Mouse (Mus musculus): ENCODE measurements around the gene Spata31d1b.
"Not testable (repeated sequence)": the region's sequence is repeated elsewhere in the genome, so short reads cannot be mapped to it uniquely, and the experiment has no call there.

Spata31d1b gene

GRCm38 (mm10) chr13:59711984-59712383 is at the start of gene Spata31d1b:
TSS of gene Spata31d1b (plus strand) at chr13:59712284.
- not testable (repeated sequence) for DNase-seq (ENCODE audit: low spot score)

GRCm38 (mm10) chr13:59663939-59664712 is 48.0 kb upstream of the Spata31d1b start:
- no peak for DNase-seq (ENCODE audit: low spot score)

DNA sequence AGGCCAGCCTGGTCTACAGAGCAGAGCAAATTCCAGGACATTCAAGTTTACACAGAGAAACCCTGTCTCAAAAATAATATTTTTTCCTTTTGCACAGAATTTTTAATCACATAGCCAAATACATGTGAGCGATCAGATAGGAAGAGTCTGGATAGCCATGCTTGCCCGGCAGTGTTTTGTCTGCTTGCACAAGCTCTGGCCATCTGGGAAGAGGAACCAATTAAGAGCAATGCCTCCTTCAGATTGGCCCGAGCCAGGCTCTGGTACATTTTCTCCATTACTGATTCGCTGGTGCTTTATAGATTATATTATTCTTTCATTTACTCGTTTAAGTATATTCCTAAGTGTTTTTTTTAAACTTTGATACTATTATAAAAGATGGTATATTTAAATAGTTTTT is 44.3 kb upstream of the Spata31d1b start:
- no peak for DNase-seq (ENCODE audit: low spot score)

DNA sequence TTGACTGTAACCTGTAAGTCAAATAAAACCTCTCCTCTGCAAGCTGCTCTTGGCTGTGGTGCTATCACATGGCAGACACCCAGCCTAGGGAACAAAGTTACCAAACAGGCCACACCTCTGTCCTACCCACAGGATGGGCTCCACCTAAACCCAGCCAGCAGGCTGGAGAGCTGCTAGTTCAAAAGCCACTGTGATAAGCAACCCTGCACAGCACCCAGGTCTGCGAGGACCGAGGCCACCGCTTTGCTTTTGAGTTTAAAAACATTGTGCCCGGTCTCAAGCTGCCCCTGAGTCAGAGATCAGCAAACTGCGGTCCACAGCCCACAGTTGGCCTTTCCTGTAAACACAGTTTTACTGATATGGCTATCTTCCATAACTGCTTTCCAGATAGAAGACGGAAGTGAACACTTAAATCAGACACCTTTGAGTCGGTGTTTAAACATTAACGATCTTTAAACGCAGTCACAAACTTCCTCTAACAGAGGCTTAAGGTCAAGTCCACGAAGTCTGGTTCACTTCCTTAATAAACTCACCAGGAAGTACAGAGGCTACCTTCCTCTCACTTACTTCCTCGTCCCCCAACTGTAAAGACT is 43.5 kb upstream of the Spata31d1b start:
- DNase-seq (ENCODE audit: low spot score): no peak

DNA sequence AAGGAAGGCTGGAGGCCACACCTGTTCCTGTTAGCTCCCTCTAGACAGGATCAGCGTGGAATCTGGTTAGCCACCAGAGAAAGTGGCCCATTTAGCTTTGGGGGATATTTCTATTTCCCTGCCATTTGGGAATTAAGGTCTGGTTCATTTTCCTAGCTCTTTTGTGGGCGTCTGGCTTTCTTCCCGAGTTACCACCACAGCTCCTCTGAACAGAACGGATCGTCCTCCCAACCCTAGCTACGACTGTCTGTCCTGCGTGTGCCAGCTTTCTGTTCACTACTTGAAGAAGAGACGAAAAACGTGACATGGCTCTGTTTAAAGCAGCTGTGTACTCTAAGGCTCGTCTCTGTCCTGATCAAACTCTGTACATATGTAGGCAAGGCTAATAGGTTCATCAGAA is 42.1 kb upstream of the Spata31d1b start:
- no peak for DNase-seq (ENCODE audit: low spot score)

DNA sequence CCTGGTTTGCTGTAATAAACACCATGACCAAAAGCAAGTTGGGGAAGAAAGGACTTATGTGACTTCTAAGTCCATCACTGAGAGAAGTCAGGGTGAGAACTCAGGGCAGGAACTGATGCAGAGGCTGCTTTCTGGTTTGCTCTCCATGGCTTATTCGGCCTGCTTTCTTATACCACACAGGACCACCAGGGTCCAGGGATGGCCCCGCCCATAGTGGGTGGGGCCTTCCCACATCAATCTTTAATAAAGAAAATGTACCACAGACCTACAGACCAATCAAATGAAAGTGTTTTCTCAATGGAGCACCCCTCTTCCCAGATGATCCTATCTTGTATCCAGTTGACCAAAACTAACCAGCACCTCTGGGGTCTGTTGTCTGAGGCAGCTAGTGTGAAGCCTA is 40.6 kb upstream of the Spata31d1b start:
- DNase-seq (ENCODE audit: low spot score): no peak

DNA sequence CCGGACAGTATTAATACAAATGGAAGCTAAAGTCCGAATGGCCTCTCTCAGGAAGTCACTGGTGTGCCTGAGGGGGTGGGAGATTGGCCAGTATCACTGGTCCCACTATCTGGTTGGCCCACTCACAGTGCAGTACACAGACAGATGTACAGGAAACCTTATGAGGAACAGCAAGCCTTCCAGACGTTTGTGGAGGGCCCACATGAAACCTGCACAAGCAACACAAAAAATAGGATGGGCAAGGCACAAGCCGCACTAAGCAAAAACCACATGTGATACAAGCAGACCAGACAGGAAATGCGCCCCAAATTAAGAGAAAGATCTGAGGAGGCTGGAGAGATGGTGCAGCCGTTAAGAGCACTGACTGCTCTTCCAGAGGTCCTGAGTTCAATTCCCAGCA is 39.8 kb upstream of the Spata31d1b start:
- DNase-seq (ENCODE audit: low spot score): no peak

DNA sequence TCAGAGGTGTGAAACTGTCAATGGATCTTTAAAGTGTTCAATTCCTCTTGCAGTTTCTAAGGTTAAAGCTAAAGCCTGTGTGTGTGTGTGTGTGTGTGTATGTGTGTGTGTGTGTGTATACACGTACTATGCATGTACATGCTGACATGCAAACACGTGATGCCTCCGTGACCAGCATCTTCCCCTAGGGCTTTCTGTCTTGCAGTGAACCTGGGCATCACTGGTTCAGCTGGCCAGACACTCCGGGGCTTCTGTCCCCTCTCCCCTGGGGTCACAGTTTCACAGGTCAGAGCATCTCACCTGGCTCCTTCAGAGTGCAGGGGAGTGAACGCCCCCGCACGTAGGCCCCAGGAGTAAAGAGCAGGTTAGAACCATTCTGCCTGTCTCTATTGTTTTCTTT is 38.5 kb upstream of the Spata31d1b start:
- no peak for DNase-seq (ENCODE audit: low spot score)

DNA sequence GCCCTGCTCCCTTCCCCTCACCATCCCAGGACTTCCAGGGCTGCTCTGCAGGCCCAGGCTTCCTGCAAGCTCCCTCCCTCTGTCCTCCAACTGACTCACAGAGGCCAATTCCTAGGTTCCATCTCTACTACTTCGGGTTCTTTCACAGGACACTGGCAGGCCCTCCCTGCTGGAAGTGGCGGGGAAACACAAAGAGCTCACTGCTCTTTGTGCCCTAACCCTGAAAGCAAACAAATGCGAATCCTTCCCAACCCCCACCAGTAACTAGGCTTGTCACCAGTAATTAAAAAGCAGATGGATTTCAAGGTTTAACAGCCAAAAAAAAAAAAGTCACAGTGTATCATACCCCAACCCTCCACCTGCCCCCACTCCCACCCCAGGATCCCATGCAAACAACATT is 37.9 kb upstream of the Spata31d1b start:
- DNase-seq (ENCODE audit: low spot score): no peak

DNA sequence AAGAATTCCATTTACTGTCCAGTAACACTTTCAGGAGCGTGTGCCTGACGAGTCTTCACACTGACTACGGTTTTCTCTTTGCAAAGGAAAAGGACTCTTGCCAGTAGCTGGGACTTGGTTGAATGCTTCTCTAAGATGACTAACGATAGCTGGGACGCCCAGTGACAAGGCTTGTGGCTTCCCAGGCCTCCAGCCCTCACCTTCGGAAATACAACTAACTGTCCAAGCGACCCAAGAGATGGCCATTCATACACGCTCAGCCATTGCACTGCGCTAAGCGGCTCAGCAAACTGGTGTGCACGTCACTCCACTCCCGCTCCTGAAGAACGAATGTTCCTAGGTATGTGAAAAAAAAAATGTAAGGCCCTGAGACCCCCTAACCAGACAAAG is 37.3 kb upstream of the Spata31d1b start:
- DNase-seq (ENCODE audit: low spot score): no peak

- DNase-seq (ENCODE audit: low spot score): peak; percentile 71
These were observed 36.7 kb upstream of the Spata31d1b start, which contains the start of gene Golm1 for GRCm38 (mm10) chr13:59675151-59676011. TSS of gene Golm1 (minus strand) at chr13:59675811.

- no peak for DNase-seq (ENCODE audit: low spot score)
These were observed 35.5 kb upstream of the Spata31d1b start for GRCm38 (mm10) chr13:59676316-59677229.

GRCm38 (mm10) chr13:59679306-59679705 is 32.8 kb upstream of the Spata31d1b start:
- DNase-seq (ENCODE audit: low spot score): no peak

GRCm38 (mm10) chr13:59679908-59680307 is 32.2 kb upstream of the Spata31d1b start:
- no peak for DNase-seq (ENCODE audit: low spot score)

DNA sequence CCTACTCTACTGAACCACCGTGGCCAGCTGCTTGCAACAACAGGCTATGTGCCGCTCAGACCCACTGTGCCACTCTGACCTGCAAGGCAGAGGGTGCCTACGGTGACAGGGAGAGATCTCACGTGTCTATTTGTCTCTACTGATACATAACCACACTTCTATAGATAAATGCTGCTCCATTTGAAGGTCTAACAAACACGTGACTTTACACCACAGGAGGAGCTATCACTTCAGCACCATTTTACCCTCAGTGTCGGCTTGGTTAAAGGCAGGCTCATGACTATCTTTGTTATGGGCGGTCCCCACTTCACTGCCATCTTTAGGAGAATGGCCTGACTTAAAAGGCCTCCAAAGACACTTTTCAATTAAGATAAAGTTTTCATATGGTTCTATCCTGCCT is 29.5 kb upstream of the Spata31d1b start:
- no peak for DNase-seq (ENCODE audit: low spot score)

GRCm38 (mm10) chr13:59685236-59685635 is 26.8 kb upstream of the Spata31d1b start:
- DNase-seq (ENCODE audit: low spot score): no peak

- peak; percentile 14 for DNase-seq (ENCODE audit: low spot score)
These were observed 23.7 kb upstream of the Spata31d1b start for GRCm38 (mm10) chr13:59688338-59688770.

DNA sequence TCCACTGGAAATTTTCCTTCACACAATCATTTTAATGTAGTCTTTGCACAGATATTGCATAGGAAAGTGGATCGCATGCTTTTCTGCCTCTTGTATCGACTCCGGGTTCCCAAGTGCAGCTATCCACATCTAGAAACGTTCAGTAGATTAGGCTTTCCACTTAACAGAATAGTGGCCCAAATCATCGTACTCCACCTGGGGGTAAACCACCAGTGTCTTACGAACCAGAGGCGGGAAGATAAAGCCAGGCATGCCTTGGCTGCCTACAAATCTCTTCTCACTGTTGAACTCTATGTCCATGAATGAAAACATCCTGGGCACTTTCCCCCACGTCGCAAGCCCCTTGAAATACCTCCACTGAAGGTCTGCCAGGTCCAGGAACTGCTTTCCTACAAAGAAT is 22.8 kb upstream of the Spata31d1b start:
- no peak for DNase-seq (ENCODE audit: low spot score)

GRCm38 (mm10) chr13:59689843-59690242 is 22.2 kb upstream of the Spata31d1b start:
- DNase-seq (ENCODE audit: low spot score): no peak

DNA sequence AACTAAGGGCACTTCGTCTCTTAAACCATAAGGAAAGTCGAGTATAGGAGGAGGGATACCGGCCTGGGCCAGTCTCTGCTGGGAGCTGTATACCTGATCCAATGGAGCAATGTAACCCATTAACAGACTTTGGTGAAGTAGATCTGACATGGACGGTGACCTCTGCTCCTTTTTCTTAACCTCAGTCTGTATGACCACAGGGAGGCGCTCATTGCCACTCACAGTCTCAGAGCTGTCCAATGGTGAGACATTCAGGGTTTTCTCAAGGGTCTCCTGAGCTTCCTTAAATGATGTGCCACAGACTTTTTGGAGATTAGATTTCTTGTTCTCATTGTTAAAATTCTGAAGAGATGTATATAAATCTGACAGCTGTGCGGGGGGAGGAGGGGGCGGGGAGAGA is 21.5 kb upstream of the Spata31d1b start:
- DNase-seq (ENCODE audit: low spot score): no peak

- no peak for DNase-seq (ENCODE audit: low spot score)
These were observed 20.6 kb upstream of the Spata31d1b start for GRCm38 (mm10) chr13:59691478-59691877.

GRCm38 (mm10) chr13:59694008-59694407 is 18.1 kb upstream of the Spata31d1b start, which contains the start of gene 4921517D22Rik:
TSS of gene 4921517D22Rik (minus strand) at chr13:59694108.
- DNase-seq (ENCODE audit: low spot score): no peak

Measured in ovary, postnatal 36 days (tissue).